Mouse (Mus musculus) lung, postnatal 10 days (tissue): ENCODE data around the gene Ubr2.

Experiments used
- DNase-seq: peaks from one replicate; pipeline ENCODE4 v3.0.0; 2021

Gene Ubr2

GRCm38 (mm10) chr17:46926192-46926591 lies 84.2 kb downstream of the Ubr2 start:
- no peak for DNase-seq

DNA sequence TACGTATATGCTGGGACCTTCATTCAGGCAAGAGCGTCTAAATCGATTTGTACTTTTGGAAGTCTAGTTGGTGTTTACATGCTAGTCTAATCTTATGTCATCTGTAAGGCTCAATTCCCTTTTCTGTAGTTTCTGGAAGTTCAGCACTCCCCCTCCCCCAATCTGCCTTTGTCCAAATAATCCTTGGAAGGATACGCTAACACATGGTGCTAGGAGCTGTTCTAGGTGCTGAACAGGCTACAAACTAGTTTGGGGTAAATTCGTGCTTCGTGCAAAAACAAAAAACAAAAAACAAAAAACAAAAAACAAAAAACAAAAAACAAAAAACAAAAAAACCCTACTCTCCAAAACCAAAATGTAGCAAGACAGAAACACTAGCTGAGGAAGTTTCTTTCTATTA lies 89.5 kb downstream of the Ubr2 start:
- DNase-seq, result peak; percentile 36

DNA sequence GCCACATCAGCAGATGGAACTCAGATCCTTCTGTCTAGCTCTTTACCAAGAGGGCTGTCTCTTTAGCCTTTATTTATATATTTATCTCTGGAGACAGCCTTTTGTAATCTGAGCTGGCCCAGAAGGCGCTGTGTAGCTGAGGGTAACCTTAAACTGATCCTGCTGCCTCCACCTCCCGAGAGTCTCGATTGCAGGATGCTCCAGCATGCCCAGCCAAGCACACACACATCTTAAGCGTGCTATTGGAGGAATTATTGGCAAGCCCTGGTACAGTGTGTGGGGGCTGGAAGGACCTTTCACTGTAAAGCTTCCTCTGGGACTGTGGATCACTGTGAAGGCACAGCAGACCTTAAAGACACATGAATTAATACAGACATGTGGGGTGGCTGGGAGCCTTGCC lies 91.4 kb downstream of the Ubr2 start:
- DNase-seq, result no peak

DNA sequence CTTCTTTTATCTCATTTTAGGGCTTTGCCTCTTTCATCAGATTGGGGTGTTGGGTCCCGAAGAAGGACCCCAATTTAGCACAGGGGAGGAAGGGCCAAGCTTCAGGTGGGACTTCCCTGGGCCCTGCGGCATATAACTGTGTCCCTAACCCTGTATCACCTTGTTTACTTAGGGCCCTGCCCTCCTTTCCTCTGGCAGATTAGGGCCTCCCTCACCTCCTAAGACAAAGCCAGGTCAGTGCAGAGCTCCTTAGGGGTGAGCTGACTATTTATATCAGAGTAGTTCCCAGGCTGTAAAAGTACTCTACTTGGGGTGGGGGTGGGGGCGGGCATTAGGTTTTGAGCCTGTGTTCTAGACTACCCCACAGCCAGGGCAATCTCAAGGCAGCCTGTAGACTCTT lies 95.2 kb downstream of the Ubr2 start:
- no peak for DNase-seq

DNA sequence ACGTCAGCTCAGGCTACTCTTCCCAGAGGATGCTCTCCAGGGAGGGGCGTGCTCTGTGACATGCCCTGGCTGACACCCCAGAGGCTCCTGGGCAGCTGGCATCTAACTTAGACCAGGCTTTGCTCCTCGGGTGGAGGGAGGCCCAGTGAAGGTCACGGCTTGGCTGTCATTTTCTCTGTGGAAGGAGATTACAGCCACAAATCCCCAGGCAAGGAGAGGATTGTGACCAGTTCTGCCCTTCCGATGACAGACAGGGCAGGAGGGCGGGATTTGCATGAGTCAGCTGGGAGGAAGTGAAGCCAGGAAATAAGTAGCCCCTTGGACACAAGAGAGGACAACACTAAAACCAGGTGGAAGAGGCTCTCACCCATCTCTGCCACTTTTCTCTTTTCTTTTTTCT lies 98.0 kb downstream of the Ubr2 start:
- no peak for DNase-seq

DNA sequence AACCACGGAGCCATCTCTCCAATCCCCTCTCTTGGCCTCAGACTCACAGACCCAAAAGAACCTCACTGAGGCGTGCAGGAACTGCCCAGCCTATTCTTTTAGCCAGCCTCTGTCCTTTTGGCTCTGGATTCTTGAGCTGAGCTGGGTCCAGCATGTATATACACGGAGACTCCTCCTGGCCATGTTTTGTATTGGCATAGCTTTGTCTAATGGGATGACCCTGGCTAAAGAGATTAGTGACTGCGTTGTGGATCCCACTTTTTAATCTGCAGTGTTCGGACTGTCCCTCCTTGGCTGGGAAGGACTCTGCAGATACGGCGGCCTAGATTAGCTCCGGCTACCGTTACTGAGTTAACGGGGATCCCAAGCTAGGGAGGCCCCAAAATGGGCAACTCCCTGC lies 100.2 kb downstream of the Ubr2 start, which contains the start of gene Prph2:
Gene Prph2 (plus strand): TSS at position 274 of the 400 bp plus-strand sequence.
- DNase-seq, result no peak

- DNase-seq, result peak; percentile 87
These were observed 106.4 kb downstream of the Ubr2 start for GRCm38 (mm10) chr17:46903876-46904490.

DNA sequence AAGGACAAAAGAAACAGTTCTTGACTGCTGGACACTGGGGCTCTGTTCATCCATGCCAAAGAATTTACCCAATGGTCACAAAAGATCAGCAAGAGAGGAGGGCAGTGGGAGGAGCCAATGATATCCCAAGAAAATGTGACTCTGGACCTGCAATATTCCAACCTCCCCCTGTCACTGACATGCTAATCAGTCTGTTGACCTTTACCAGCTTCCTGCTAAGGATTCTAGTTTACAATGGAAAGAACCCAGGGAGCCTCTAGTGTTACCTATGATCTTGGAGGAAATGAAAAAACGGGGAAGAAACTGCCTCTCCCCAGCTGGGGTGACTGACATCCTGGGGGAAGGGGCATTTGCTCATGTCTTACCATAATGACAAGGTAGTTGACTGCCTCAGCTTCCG lies 109.4 kb downstream of the Ubr2 start:
- DNase-seq, result no peak

DNA sequence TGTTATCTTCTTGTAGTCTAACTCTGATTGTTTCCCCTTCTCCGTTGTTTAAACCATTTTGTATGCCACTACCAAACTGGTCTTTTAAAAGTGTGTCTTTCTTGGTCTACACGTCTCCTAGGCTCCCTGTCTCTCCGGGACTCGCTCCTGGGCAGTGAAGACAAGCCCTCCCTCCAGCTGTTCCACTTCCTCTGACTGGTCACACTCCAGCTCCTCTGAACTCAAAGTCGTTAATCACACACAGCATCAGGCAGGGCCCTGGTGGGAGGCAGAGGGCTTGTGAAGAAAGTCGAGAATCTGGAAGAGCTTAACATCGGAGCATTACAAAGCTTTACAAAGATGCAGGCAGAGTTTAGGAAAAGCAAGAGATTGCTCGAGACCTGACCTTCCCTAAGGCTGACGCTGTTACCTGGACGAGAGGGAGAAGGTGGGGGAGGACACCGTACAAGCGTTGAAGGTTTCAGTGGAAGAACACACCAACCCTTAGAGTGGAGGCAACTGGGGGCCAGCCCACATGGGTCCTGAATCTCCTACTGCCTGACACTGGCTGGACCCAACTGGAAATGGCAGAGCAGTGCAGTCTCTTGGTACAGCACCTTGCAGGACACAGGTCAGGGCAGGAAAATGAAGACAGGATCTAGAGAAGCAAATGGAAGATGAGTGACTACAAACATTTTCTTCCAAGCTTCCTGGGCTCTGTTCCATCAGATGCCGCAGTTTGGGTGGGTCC lies 113.0 kb downstream of the Ubr2 start:
- peak; percentile 65 for DNase-seq

- peak; percentile 27 for DNase-seq
These were observed 114.9 kb downstream of the Ubr2 start for GRCm38 (mm10) chr17:46895426-46895825.

GRCm38 (mm10) chr17:46890843-46891594 lies 119.3 kb downstream of the Ubr2 start:
- peak; percentile 41 for DNase-seq

DNA sequence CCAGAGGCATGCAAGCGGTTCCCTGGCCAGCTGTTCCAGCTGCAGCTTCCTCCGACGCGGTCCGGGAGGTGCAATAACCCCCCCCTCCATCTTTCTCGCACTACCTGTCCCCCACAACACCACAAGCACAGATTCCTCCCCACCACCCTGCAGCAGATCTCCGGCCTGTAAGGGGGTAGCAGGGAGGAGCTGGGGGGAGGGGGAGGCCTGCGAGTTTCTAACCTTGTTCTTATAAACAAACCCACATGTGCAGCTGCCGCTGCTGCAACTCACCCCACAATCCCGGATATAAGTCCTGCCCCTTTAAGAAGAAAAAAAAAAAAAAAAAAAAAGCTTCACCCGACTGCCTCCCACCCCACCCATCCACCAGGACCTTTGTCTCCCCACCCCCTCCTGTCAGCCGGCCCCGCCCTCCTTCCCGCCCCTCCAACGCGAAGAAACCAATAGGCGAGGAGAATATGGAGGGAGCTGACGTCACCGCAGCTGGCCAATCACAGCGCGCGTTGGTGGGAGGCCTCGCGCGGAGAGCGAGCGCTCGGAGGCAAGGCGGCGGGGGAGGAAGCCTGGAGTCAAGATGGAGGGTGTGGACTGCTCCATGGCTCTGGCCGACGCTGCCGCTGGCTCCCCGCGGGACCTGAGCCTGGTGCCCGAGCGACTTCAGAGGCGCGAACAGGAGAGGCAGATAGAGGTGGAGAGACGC lies 120.1 kb downstream of the Ubr2 start, which contains the start of gene Tbcc:
Gene Tbcc (plus strand): TSS at position 569 of the 700 bp plus-strand sequence.
- DNase-seq, result peak; percentile 98

DNA sequence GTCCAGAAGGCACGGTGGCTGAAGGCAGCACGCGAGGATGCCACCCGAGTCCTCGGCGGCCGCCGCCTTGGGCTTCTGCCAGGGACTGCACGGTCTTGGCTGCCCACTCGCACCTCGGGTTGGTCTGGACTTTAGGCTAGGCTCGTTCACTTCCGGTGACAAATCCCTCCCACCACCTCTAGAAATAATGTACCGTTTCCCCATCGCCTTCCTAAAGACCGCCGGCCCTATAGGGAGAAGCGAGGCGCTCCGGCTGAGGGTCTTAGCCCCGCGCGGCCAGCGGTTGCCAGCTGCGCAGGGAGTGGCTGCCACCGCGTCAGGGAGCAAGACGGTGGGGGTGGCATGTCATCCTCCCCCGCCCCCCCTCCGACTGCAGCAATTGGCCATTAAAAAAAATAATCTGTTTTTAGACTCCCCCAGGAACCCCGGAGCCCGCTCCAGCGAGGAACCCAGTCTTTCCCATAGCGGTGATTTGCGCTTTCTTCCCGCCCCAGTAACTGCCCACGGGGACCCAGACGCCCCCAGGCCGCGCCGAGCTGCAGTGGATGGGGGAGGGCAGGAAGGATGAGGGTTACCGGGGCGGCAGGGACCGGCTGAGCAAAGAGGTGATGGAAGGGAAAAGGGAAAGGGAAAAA lies 120.8 kb downstream of the Ubr2 start:
- DNase-seq, result peak; percentile 87

DNA sequence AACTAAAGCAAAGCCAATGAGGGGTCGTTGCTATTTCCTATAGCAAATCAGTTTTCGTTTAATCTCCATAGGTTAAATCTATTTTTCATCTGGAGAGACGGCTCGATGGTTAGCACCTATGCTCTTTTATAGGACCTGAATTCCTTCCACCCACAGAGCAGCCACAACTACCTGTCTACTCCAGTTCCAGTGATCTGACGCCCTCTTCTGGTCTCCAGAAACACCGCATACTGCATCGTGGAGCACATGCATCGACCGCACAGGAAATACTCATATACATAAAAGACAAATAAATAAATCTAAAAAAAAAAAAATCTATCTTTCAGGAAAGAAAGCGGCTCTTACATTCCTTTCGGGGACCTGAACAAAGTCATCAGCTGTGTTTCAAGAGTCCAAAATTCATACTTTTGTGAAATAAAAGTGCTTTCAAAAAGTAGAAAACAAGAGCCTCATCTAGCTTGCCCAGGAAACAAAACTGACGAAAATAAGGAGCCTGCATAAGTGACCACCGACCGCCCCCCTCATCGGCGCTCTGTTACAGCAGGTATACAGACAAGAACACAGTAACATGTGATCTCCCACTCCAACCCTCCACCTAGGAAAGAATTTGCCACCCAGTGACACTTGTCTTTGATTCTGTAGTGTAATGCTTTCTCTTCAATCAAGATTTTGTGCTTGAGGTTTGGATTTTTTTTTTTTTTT lies 121.7 kb downstream of the Ubr2 start:
- DNase-seq, result peak; percentile 72

DNA sequence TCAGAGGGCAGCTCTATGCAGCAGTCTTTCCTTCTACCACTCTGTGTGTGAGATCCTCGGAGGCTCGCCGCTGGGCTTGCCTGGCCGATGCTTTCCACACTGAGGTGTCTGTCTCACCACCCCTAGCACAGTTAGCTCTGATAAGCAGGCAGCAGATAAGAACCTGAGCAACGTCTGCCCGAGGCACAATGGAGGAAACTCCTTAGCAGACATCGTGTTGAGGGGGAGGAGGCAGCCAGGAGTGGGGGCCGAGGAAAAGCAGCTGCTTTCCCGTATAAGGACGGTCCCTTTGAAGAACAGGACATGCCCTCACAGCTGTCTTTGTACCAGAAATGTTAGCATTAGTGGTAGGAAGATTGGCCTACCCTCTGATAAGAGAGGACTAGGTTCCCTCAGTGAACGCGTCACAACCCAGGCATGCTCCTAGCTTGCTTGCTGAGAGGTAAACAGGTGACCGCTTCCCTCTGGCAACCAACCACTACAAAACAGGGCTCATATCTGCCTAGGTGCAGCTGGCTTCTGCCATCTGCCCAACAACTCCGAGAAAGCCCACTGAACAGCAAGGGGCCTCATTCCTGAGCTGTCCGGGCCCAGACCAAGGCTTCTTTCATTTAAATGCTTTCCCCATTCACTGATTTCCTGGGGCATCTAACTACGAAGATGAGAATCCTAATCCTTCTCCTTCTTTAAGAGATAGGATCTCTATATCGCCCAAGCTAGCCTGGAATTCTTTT lies 124.3 kb downstream of the Ubr2 start:
- DNase-seq, result peak; percentile 53

- DNase-seq, result no peak
These were observed 125.0 kb downstream of the Ubr2 start for GRCm38 (mm10) chr17:46885218-46885909.

DNA sequence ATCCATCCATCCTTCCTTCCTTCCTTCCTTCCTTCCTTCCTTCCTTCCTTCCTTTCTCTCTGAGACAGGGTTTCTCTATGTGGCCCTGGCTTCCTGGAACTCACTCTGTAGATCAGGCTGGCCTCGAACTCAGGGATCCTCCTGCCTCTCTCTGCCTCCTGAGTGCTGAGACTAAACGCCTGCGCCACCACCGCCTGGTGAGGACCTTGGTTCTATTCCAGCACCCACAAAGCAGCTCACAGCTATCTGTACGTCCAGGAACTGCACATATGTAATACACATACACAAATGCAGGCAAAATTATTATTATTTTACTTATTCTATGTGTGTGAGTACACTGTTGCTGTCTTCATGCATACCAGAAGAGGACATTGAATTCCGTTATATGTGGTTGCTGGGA lies 125.6 kb downstream of the Ubr2 start:
- no peak for DNase-seq

DNA sequence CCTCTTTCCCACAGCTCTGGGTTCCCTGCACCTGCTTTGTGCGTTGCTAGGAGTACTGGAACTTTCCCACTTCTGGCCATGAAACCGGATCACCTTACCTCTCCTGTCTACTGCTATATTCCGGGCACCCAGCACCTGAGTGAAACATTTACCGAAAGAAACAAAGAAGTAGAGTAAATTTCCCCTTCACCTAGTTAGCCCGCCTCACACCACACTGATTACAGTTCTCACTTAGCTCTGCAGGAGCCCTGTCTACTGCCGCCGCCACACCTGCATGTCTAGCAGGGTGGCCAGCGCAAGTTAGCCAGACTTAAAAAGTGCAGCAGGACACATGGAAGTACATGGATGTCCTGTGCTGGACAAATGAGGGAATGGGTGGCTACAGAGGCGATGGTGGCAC lies 127.2 kb downstream of the Ubr2 start:
- no peak for DNase-seq

- DNase-seq, result no peak
These were observed 128.6 kb downstream of the Ubr2 start for GRCm38 (mm10) chr17:46881728-46882127.

DNA sequence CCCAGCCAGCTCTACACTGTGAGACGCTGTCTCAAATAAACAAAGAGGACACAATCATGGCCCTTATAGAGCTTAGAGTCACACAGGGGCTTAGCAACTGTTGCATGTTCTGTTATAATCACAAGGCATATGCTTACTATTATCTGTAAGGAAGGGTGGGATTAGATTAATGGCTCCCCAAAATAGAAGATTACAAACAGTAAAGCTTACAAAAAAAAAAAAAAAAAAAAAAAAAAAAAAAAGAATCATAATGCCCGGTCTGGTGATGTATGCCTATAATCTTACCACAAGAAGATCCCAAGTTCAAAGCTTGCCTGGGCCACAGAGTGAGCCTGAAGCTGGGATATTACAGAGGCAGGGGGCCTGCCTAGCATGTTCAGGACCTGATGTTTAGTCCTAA lies 130.0 kb downstream of the Ubr2 start:
- DNase-seq, result no peak

GRCm38 (mm10) chr17:46879841-46880311 lies 130.5 kb downstream of the Ubr2 start:
- peak; percentile 90 for DNase-seq
